7 mouse cellular contexts compared by ENCODE assay signal in genomic region chr3:28781848-28782247, GRCm38 (mm10). TPM values are rescaled to one million over a fixed set of nuclear protein-coding genes. Genes with fewer than 3 reads are reported as not detected.
DNase-seq lines count a peak whose midpoint lies in the region; ATAC-seq and TF ChIP-seq lines count a peak whose summit lies in the region.

No protein-coding gene starts in this region.

- H3K9me3 ChIP-seq in forebrain, embryonic 14.5 days (replicated peaks; ENCODE audit: control insufficient read depth, low read length): no peaks in the 10 kb centered on the region
- no peaks in the 10 kb centered on the region for H3K9me3 ChIP-seq in liver, embryonic 11.5 days (ENCODE audit: control insufficient read depth, low read length)

- H3K9ac ChIP-seq in forebrain, embryonic 14.5 days (ENCODE audit: low read length): peak overlapping the region; percentile 75
- H3K9ac ChIP-seq in liver, embryonic 11.5 days (ENCODE audit: low read depth, low read length): peak overlapping the region; percentile 65

- TF ChIP-seq POLR2A in testis, adult 2 months (IDR thresholded peaks at IDR 0.05; ENCODE audit: control insufficient read depth, low read depth, low read length): no peak

- H3K27me3 ChIP-seq in testis, adult 2 months (ENCODE audit: control insufficient read depth, insufficient read depth, low read length): no peaks in the 10 kb centered on the region
- no peaks in the 10 kb centered on the region for H3K27me3 ChIP-seq in forebrain, embryonic 14.5 days (replicated peaks; ENCODE audit: control insufficient read depth, insufficient read depth, low read length)
- H3K27me3 ChIP-seq in liver, embryonic 11.5 days (replicated peaks; ENCODE audit: control insufficient read depth, insufficient read depth, low read length): no peaks in the 10 kb centered on the region

- no peak for TF ChIP-seq CTCF in testis, adult 2 months (IDR thresholded peaks at IDR 0.05; ENCODE audit: control insufficient read depth, insufficient read depth, insufficient replicate concordance, low read depth, low read length)

- no peak for ATAC-seq in forebrain, embryonic 14.5 days
- no peak for ATAC-seq in liver, embryonic 11.5 days (replicated peaks; ENCODE audit: low FRiP score)
- ATAC-seq in monocyte, adult 5-6 weeks (replicated peaks; ENCODE audit: insufficient number of reproducible peaks, low FRiP score, low TSS enrichment, poor library complexity, severe bottlenecking): no peak

- H3K4me1 ChIP-seq in testis, adult 2 months (ENCODE audit: control insufficient read depth, insufficient read depth, low read length): peaks cover 8% of the 10 kb centered on the region
- peaks cover 3% of the 10 kb centered on the region; the same call in 1 of the 2 replicates for H3K4me1 ChIP-seq in forebrain, embryonic 14.5 days (ENCODE audit: control insufficient read depth, insufficient read depth, low read length)
- H3K4me1 ChIP-seq in liver, embryonic 11.5 days (replicated peaks; ENCODE audit: control insufficient read depth, insufficient read depth, low read length): peaks cover 13% of the 10 kb centered on the region

- WGBS in forebrain, embryonic 14.5 days: 17% methylated on average over 14 of the region's 14 CpGs
- 29% methylated on average over 14 of the region's 14 CpGs for WGBS in liver, embryonic 11.5 days

- H3K27ac ChIP-seq in testis, adult 2 months (ENCODE audit: control insufficient read depth, insufficient read depth, low read depth, low read length): no peak overlapping the region
- H3K27ac ChIP-seq in forebrain, embryonic 14.5 days (ENCODE audit: low read depth, low read length): no peak overlapping the region
- no peak overlapping the region for H3K27ac ChIP-seq in liver, embryonic 11.5 days (ENCODE audit: low read depth, low read length)

- H3K4me3 ChIP-seq in testis, adult 2 months (ENCODE audit: control insufficient read depth, low read depth, low read length): peak overlapping the region; percentile 98
- peak overlapping the region; percentile 75 for H3K4me3 ChIP-seq in forebrain, embryonic 14.5 days (ENCODE audit: low read depth, low read length)
- H3K4me3 ChIP-seq in liver, embryonic 11.5 days (ENCODE audit: low read depth, low read length): peak overlapping the region; percentile 80

- intact Hi-C loops in left cerebral cortex, postnatal 4 days (cut with DNase I): no loop called here

- peak overlapping the region; percentile 97 for H3K4me2 ChIP-seq in forebrain, embryonic 14.5 days (ENCODE audit: low read length)
- peak overlapping the region; percentile 98 for H3K4me2 ChIP-seq in liver, embryonic 11.5 days

- no peaks in the 10 kb centered on the region for H3K36me3 ChIP-seq in testis, adult 2 months (ENCODE audit: control insufficient read depth, insufficient read depth, low read length)
- no peaks in the 10 kb centered on the region for H3K36me3 ChIP-seq in forebrain, embryonic 14.5 days (ENCODE audit: control insufficient read depth, insufficient read depth, low read length)
- no peaks in the 10 kb centered on the region for H3K36me3 ChIP-seq in liver, embryonic 11.5 days (ENCODE audit: control insufficient read depth, insufficient read depth, low read length)

- DNase-seq in testis, postnatal 14 days (ENCODE audit: low spot score): no peak
- DNase-seq in forebrain, embryonic 14.5 days (ENCODE audit: low spot score): no peak
- no peak for DNase-seq in liver, embryonic 11.5 days (ENCODE audit: low spot score)
- DNase-seq in left cerebral cortex, postnatal 4 days: no peak
- DNase-seq in Muller cell, postnatal 12 days (ENCODE audit: inconsistent ontology term): no peak

RNA-seq across cellular contexts. Expression of gene Eif5a2, which starts 0.8 kb away (rescaled TPM):
- polyA plus RNA-seq in testis, adult 2 months (2012; rRNA removed): 4.7 and 5.5 TPM in 2 replicates
- 11.9 and 12.5 TPM in 2 replicates for polyA plus RNA-seq in forebrain, embryonic 14.5 days (2014; fragmentation: Nextera tagmentation; extraction: Ambion mirVana)
- 9.5 and 11.3 TPM in 2 replicates for polyA plus RNA-seq in liver, embryonic 11.5 days (2014; fragmentation: Nextera tagmentation; extraction: Ambion mirVana)
- total RNA-seq in left cerebral cortex, postnatal 4 days (2021): 10 to 100 TPM; 15.9 to 16.7 TPM
- 7.5 to 7.9 TPM (median 7.7 TPM) in 3 replicates for total RNA-seq in monocyte, adult 5-6 weeks (2017)

RNA-seq across cellular contexts. Expression of gene Rpl22l1, which starts 23.4 kb away (rescaled TPM):
- 37.6 and 41.7 TPM in 2 replicates for polyA plus RNA-seq in testis, adult 2 months (2012; rRNA removed)
- 233 and 285 TPM in 2 replicates for polyA plus RNA-seq in forebrain, embryonic 14.5 days (2014; fragmentation: Nextera tagmentation; extraction: Ambion mirVana)
- 555 and 586 TPM in 2 replicates for polyA plus RNA-seq in liver, embryonic 11.5 days (2014; fragmentation: Nextera tagmentation; extraction: Ambion mirVana)
- total RNA-seq in left cerebral cortex, postnatal 4 days (2021): 100 to 1,000 TPM; 214 to 223 TPM
- 135 to 174 TPM (median 163 TPM) in 3 replicates for total RNA-seq in monocyte, adult 5-6 weeks (2017)
